Mouse (Mus musculus) heart, postnatal 14 days (tissue): Measurements from ENCODE around the gene Zyx. TPM values are rescaled to one million over a fixed set of nuclear protein-coding genes. Genes with fewer than 3 reads are reported as not detected.

Experiments used
- DNase-seq, 2 experiments: peaks; one replicate each; pipeline ENCODE4 v3.0.0; 2021 to 2022
- intact Hi-C: fragments of 180-260 bp; cut with DNase I; formaldehyde crosslinking; loops from one replicate; pipeline ENCODE4 v1.15.1; 2025
- total RNA-seq, 2 experiments: library from RNA; stranded (reverse); gene quantifications; 2 replicates each; pipeline ENCODE4 v1.2.3; 2021

Zyx gene
- total RNA-seq, 2 experiments from 2014 or later, result 78.9 to 88.6 TPM

DNA sequence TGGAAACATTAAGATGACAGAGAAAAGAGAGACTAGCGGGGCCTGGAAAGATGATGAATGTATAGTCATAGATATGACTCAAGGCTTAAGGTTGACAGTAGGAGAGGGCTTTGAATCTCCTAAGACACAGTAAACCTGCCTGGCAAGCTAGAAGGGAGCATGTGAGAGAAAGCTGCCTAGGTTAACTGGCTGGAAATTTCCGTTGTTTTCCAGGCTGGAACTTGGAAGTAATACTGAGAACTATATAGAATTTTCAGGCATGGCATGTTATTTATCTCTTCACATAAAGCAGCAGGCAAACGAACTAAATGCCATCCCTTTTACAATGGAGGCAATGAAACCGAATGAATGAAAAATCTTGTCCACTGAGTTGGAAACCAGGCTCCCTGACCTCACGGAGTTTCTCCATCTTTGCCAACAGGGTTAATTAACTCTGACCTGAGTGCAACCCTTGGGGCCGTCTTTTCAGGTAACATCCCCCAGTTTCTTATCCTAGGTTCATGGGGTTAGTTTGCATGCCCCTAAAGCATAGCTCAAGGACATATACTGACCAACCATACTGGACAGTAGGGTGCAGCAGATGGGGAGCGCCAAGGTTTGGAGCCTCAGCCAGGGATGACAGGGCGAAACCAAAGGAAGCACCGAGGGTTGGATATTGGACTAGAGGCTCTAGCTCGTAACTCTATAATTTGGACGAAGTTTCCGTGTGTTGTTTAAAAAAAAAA, 987 bp upstream of the Zyx start:
- no peak for DNase-seq
- intact Hi-C loops, result loop anchor here (2.0 kb wide), 3 partner anchors 84 to 234 kb away; partner anchors contain the start of gene Casp2

DNA sequence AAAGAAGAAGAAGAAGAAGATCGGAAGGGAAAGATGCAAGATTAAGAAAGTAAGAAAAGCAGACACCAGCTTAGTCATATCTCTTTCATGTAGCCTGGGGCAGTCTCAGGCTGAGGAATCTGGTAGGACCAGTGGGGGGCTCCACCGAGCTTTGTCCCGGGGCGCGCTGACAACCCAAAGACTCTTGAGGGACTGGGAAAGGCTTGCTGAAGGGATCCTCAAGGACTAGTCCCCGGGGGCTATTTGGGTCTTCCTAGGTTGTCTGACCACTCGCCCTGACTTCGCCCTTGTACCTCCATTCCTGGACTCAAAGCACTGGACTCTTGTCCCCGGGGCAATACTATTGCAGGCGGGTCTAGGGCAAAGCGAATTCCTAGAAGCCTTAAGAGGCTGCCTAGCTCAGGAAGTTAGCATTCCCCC, 414 bp upstream of the Zyx start:
- peak; percentile 82 to 86 for DNase-seq
- intact Hi-C loops, result loop anchor here (2.0 kb wide), 3 partner anchors 84 to 234 kb away; partner anchors contain the start of gene Casp2

DNA sequence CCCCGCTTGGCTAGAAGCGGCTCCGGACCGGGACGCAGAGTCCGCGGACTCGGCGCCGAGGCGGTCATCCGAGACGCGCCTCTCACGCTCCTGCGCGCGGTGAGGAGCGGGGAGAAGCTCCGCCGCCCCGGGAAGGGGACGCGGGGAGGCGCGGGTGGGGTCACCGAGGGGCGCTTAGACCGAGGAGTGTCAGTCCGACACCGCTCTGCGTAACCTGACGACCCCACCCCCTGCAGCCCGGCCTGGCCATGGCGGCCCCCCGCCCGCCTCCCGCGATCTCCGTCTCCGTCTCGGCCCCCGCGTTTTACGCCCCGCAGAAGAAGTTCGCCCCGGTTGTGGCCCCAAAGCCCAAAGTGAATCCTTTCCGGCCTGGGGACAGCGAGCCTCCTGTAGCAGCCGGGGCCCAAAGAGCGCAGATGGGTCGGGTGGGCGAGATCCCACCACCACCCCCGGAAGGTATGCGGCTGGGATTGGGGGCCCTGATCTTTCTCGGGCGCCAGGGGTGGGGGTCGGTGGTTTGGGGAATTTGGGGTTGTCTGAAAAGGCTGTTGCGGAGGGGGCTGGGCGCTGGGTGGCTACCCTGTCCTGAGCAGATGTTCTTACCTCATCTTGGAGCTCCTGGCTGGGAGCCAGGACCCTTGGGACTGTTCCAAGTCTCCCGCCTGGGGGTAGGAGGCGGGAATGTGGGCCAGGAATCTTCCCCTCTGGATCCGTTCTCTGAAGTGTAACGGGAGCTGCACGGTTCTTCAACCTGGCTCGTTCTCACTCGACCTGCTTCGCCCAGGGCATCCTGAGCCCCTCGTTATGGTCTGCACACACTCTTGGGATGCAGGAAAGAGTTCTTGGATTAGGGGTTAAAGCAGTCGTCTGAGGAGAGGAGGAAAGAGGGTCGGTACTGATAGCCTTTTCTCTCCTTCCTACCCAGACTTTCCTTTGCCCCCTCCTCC, 864 bp downstream of the Zyx start:
- intact Hi-C loops, result loop anchor here (2.0 kb wide), 1 partner anchor 25 kb away; no protein-coding TSS in a partner anchor
- DNase-seq, result peak; percentile 89 to 91

DNA sequence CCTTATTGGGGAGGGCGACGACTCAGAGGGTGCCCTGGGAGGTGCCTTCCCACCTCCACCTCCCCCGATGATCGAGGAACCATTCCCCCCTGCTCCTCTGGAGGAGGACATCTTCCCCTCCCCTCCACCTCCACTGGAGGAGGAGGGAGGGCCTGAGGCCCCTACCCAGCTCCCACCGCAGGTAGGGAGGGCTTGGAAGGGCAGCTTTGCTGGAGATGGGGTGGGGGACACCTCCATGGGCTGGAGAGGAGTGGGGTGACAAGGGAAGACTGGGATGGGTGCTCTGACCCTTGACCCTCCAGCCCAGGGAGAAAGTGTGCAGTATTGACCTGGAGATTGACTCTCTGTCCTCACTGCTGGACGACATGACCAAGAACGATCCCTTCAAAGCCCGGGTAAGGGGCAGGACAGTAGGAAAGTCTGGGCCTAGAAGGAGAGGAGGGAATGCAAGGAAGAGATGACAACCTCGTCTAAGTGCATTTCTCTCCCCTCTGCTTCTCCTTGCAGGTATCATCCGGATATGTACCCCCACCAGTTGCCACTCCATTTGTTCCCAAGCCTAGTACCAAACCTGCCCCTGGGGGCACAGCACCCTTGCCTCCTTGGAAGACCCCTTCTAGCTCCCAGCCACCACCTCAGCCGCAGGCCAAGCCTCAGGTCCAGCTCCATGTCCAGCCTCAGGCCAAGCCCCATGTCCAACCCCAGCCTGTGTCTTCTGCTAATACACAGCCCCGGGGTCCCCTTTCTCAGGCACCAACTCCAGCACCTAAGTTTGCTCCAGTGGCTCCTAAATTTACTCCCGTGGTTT, 1.7 kb downstream of the Zyx start:
- DNase-seq, result peak; percentile 6 to 12
- intact Hi-C loops, result loop anchor here (2.0 kb wide), 1 partner anchor 24 kb away; no protein-coding TSS in a partner anchor

DNA sequence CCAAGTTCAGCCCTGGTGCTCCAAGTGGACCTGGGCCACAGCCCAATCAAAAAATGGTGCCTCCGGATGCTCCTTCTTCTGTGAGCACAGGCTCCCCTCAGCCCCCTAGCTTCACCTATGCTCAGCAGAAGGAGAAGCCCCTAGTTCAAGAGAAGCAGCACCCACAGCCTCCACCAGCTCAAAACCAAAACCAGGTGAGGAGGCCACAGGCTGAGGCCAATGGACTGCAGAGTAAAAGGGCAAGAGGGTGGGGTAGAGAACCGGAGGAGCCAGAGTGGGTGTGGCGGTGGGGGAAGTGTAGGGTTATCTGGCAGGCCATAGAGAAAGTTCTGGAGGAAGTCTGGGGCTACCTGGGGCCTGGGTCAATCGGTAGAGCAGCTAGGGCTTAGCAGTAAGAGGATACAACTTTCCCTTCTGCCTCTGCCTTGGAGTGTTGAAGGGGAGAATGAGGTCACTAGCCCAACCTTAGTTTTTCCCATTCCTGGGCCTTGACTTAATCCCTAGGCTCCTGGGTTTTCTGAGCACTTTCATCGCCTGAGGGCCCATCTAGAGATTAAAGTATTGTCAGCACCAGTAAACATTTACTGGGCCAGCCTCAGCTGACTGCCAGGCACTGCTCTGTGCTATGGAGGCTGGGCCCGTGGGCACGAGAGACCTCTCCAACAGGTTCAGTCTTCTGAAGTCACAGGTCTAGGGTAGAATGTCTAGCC, 2.5 kb downstream of the Zyx start:
- peak; percentile 22 to 23 for DNase-seq
- intact Hi-C loops, result loop anchor here (2.0 kb wide), 1 partner anchor 23 kb away; no protein-coding TSS in a partner anchor

DNA sequence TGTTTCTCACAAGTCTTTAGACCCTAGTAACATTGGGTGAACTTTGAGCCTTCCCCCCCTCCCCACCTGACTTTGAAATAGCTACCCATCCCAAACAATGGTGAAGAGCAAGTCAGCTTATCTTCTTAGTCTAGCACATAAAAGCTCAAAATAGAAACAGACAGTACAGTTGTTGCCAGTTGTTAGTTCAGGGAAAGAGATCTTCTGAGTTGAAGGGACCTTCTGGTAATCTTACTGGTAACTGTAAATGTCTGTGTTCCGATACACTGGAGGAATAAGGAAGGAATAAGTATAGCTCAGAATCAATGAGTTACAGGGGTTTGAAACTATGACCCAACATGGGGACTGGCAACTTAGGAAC, 3.0 kb downstream of the Zyx start:
- intact Hi-C loops, result no loop called here
- no peak for DNase-seq

DNA sequence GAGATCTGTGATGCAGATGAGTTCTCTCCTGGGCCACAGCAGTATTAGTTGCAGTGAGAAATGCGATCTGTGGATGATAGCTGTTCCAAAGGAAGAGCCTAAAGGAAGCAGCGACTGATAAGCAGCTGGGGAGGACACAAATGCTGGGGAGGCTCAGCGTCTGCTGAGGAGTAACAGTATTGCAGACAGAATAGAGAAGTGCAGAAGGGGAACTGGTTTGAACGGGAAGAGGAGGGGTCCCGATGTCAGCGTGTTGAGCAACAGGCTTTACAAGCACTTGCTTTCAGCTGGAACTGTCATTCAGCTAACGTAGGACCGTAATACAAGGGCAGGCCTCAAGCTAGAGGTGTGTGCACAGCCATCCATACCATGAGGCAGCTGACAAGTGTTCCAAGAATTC, 3.8 kb downstream of the Zyx start:
- DNase-seq, result peak; percentile 16 to 33
- intact Hi-C loops, result no loop called here

DNA sequence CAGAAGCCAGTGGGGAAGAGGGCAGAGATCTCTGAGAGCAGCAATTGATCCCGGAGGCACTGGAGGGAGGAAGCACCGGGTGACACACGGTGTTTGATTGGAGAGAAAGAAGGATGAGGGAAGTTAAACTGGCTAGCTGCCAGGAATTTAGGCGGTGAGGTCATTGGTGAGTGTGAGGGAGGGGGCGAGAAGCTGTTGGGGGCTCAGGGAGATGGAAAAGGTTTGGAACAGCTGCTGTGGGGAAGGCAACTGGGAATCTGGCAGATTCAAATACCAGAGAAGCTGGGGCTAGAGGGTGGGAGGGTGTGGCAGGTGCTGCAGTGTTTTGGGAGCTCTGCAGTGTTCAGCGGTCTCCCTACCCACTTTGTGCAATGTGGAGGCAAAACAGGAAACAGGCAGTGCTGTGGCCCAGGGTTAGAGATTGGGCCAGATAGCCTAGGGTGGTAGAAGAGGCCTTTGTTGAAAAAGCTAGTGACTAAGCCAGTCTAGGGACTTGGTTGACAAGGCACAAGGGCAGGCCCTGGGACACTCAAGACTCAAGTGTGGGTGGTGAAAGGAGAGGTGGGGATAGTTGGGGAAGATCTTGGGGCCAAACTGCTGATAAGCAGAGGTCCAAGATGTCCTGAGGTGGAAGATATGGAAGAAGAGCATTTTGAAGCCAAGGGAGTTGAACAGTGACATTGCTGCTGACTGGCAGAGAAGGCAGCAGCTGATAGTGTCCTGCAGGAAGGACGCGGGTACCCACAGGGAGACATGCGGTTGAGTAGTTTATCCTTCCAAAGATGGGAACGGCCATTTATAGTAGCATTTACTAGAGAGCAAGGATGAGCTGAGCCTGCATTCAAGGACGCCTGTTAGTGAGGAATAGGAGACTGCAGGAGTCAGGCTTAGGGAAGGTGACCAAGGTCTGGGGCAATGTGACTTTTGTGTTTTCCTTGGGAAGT, 4.9 kb downstream of the Zyx start:
- DNase-seq, result peak; percentile 47 to 60

DNA sequence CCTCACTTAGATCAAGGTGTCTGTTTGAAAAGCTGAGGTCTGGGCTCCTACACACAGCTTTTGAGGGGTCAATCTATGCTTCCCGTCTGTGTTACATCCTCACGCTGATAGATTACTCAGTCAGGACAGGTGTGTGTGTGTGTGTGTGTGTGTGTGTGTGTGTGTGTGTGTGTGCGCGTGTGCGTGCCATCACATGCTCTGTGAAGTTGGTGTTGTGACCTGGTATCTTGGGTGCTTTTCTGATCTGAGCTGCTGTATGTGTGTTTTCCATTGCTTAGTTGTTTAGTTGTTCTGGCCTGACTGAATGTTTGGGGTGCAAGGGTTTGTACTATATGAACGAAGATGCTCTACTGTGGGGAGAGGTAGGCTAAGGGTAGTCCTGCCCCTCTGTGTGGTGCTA, 5.9 kb downstream of the Zyx start:
- DNase-seq, result no peak
- intact Hi-C loops, result no loop called here

More for the DNA sequence above, 4.9 kb downstream of the Zyx start:
- intact Hi-C loops, result no loop called here

DNA sequence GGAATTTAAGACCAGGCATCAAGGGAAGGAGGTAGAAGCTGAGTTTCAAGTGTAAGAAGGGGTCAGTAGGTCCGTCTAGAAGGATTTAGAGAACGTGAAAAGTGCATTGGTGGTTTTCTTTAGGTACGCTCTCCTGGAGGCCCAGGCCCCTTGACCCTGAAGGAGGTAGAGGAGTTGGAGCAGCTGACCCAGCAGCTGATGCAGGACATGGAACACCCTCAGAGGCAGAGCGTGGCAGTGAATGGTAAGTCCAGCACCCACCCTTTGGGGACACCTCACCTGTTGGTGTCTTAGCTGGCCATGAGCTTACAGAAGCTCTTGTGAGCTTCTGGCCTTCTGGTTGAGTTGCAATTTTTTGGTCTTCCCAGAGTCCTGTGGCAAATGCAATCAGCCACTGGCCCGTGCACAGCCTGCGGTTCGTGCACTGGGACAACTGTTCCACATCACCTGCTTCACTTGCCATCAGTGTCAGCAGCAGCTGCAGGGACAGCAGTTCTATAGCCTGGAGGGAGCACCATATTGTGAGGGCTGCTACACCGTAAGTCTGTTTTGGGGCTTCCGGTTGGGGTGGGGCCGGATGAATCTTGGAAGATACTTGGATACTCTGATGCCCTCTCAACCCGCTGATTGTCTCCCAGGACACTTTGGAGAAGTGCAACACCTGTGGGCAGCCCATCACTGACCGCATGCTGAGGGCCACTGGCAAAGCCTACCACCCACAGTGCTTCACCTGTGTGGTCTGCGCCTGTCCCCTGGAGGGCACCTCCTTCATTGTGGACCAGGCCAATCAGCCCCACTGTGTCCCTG, 6.6 kb downstream of the Zyx start:
- no peak for DNase-seq

DNA sequence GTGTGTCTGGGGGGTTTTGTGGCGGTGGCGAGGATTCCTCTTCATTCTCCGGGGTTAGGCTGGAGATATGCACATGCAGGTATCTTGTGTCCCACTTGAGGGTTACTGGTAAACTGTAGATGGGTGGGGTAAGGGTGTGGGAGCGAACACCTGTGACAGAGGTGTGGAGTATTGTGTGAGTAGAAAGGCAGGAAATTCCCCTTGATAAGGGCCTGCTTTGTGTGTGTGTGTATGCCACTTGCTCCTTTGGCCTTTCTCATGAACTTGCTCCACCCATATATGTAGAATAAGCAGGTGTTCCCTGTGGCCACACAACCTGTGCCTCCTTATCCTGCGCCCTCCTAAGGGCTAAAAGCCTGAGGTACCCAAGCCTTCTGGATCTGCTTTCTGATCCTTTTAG, 7.5 kb downstream of the Zyx start:
- DNase-seq, result no peak
- intact Hi-C loops, result loop anchor here (2.0 kb wide), 1 partner anchor 14 kb away; no protein-coding TSS in a partner anchor

More for the DNA sequence above, 6.6 kb downstream of the Zyx start:
- intact Hi-C loops, result loop anchor here (2.0 kb wide), 1 partner anchor 15 kb away; no protein-coding TSS in a partner anchor

DNA sequence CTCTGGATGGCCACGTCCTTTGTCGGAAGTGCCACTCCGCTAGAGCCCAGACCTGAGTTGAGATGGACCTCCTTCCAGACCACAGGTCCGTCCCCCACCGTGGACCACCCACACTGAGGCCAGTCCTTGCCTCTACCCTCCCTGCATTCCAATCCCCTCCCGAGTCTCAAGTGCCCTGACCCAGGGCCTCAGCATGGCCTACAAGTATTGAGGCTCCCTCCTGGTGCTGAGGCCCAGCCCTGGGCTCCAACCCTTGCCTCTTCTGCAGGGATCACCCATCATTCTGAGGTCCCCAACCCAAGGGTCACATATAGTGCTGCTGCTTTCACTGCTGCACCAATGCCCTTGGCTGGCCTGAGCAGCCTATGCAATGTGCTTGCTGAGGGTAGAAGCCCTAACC, 8.5 kb downstream of the Zyx start:
- intact Hi-C loops, result loop anchor here (2.0 kb wide), 1 partner anchor 13 kb away; no protein-coding TSS in a partner anchor
- peak in 1 of 2 experiments; percentile 4 for DNase-seq

DNA sequence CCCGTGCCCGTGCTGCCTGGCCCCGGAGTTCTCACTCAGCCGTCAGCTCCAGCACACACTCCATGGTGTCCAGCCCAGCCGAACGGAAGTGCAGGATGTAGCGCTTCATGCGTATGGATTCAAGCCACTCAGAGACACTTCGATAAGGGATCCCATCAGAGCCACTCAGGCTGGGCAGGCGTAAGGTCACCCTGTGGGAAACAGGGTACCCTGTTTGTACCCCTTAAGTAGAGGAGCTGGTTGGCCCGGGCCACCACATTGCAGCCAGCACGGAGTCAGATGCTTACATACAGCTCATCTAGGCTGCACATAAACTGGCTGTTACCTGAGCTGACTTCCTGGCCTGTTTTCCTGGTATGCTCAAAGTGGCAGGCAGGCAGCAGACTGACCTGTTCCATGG, 9.5 kb downstream of the Zyx start:
- intact Hi-C loops, result no loop called here
- peak in 1 of 2 experiments; percentile 19 for DNase-seq

DNA sequence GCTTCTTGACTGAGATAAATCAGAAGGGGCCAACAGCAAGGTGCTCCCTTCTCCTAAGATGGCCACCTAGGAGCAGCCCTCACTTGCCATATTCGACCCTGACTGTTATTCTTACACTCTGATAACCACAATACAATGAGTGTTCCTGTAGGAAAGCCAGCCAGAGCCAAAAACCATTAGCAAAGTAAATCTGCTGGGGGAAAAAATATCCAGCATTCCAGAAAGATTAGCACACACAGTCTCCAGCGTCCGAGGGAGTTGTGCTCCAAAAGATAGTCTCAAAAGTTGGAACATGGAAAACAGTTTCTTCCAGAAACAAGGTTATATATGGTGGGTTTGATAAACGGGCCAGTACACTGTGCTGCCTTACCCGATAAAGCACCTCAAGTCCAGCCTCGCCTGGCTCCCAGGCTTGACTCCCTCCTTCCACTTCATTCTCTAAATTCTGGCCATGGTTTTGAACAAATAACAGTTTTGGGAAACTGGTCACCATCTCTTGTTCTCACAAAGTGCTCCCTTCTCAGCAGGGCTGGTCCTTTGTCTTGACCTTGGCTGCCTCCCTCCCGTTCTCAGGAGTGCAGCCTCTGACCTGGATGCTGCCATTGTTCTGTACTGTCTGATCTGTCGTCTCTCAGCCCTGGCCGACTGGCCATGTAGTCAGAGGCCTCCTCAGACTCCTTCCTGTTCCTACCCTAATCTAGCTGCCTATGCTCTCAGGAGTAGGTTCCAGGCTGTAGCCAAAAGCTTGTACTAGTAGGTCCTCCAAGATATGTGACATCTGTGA, 10.1 kb downstream of the Zyx start:
- DNase-seq, result peak in 1 of 2 experiments; percentile 24

DNA sequence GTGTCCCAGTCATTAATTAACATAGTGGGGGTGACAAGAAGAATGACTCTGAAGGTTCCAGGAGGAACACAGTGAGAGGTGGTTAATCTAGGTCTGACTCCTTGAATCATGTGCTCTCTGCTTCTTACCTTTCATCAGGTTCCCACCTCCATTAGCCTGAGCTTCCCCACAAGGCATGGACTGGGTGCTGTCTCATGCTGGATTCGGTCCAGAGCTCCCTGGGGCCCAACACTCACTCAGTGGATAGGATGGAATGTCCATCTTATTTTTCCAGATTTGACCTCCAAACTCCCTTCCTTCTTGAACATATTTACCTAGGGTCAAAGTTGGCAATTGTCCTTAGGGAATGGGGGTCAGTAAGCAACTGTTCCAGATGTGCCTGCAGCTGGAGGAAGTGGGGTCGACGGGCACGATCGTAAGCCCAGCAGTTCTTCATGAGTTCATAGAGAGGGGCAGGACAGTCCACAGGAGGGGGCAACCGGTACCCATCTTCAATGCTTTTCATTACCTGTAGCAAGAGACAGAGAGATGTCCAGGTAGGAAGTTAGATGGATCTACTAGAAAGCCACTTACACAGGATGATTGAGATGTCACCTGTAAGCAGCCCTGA, 10.9 kb downstream of the Zyx start:
- no peak for DNase-seq
- intact Hi-C loops, result no loop called here

More for the DNA sequence above, 10.1 kb downstream of the Zyx start:
- intact Hi-C loops, result no loop called here
